Mouse (Mus musculus) lung, embryonic 16.5 days (tissue): Measurements from ENCODE around the gene Myo10. TPM values are rescaled to one million over a fixed set of nuclear protein-coding genes. Genes with fewer than 3 reads are reported as not detected.

Source experiments
- ATAC-seq: fragments of 200-750 bp; cut with Nextera tagmentation; 2 replicates; pipeline ENCODE4 v1.8.0; 2017; ENCODE audit warnings: low read depth, mild to moderate bottlenecking, moderate library complexity
- H3K27ac ChIP-seq: fragments of 300-500 bp; sonication (generic); 2 replicates; pipeline ENCODE4 v1.5.1; 2014; ENCODE audit warnings: mild to moderate bottlenecking, control low read depth, low read length
- H3K27me3 ChIP-seq: fragments of 300-500 bp; sonication (generic); 2 replicates; pipeline ENCODE4 v1.6.1; 2014; ENCODE audit warnings: low read depth, low read length, mixed read lengths; ENCODE audit not compliant: control insufficient read depth, insufficient read depth
- H3K36me3 ChIP-seq: fragments of 300-500 bp; sonication (generic); 2 replicates; pipeline ENCODE4 v1.6.1; 2014; ENCODE audit warnings: low read length; ENCODE audit not compliant: control insufficient read depth, insufficient read depth
- H3K4me1 ChIP-seq: fragments of 300-500 bp; sonication (generic); replicated peaks from 2 replicates; pipeline ENCODE4 v1.6.1; 2014; ENCODE audit warnings: low read length, mixed read lengths; ENCODE audit not compliant: control insufficient read depth, insufficient read depth
- H3K4me2 ChIP-seq: fragments of 300-500 bp; sonication (generic); 2 replicates; pipeline ENCODE4 v1.6.1; 2014; ENCODE audit warnings: low read depth, low read length, control low read depth
- H3K4me3 ChIP-seq: fragments of 300-500 bp; sonication (generic); 2 replicates; pipeline ENCODE4 v1.5.1; 2014; ENCODE audit warnings: mild to moderate bottlenecking, low read length, control low read depth
- H3K9ac ChIP-seq: fragments of 300-500 bp; sonication (generic); 2 replicates; pipeline ENCODE4 v1.6.1; 2014; ENCODE audit warnings: low read length, control low read depth
- H3K9me3 ChIP-seq: fragments of 300-500 bp; sonication (generic); 2 replicates; pipeline ENCODE4 v1.6.1; 2016; ENCODE audit warnings: low read length; ENCODE audit not compliant: control insufficient read depth
- WGBS: fragments of 180-500 bp; shearing (Covaris S2); extraction: QIAGEN DNeasy Blood & Tissue Kit; methylation state at CpG from one replicate; pipeline ENCODE4 v1.1.7; 2014; 5-methylcytosine and 5-hydroxymethylcytosine counted together
- polyA plus RNA-seq: library from polyadenylated mRNA; unstranded; fragments of >200 nt; fragmentation: Nextera tagmentation; extraction: Ambion mirVana; gene quantifications from 2 replicates; pipeline ENCODE4 v1.2.1, GENCODE M21; 2015

Myo10 gene
- polyA plus RNA-seq, 1 experiment from 2014 or later: 33.2 TPM

DNA sequence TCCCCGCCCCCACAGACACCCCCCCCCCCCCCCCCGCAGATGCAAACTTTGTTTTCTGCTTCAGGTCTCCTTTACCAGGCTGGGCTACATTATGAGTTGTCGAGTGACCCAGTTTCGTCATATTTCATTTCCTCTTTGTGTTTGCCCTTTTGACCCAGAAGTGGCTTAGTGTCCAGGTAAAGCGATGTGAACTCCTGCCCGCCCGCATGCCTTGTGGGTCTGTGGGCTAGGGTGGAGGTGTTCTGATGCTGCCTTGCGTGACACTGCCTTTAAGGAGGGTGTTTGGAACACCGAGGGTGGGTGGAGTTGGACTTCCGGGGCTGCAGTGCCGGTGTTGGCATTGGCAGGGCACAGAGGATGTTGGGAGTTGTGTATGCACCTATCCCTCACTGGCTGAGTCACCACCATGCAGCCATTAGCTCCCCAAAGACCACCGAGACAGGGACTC is 236.3 kb downstream of the Myo10 start:
- 67% methylated on average over 10 of the region's 12 CpGs for WGBS
- Histone ChIP-seq H3K4me1 (0 out of 2 replicates have a peak, but pooled peaks cover 3% of the 10 kb centered on the region), H3K4me3 (no peak overlapping the region), H3K4me2 (no peak overlapping the region), H3K9me3 (no peaks in the 10 kb centered on the region), H3K36me3 (no peaks in the 10 kb centered on the region), H3K27ac (no peak overlapping the region), H3K27me3 (no peaks in the 10 kb centered on the region), H3K9ac (no peak overlapping the region)
- ATAC-seq: no peak

DNA sequence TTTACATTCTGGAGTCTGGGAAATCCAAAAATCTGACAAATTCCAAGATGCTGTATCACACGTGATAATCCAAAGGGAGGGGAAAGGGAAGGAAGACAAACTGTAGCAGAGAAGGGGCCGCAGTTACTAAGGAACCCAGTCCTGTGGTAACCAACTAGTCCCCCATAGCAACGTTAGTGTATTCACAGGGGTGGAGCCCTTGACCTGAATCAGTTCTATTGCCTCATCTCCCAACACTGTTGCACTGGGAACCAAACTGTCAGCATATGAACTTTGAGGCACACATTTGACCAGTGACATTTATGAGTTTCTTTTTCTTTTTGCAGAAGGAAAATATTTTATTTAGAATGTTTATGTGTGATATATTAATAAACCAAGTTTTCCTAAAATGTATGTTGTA is 237.1 kb downstream of the Myo10 start:
- Histone ChIP-seq H3K36me3 (no peaks in the 10 kb centered on the region), H3K27me3 (no peaks in the 10 kb centered on the region), H3K4me1 (no peaks in the 10 kb centered on the region), H3K9ac (no peak overlapping the region), H3K4me2 (no peak overlapping the region), H3K27ac (no peak overlapping the region), H3K9me3 (no peaks in the 10 kb centered on the region), H3K4me3 (no peak overlapping the region)
- no peak for ATAC-seq
- 45% methylated on average over 3 of the region's 3 CpGs for whole genome bisulfite sequencing

DNA sequence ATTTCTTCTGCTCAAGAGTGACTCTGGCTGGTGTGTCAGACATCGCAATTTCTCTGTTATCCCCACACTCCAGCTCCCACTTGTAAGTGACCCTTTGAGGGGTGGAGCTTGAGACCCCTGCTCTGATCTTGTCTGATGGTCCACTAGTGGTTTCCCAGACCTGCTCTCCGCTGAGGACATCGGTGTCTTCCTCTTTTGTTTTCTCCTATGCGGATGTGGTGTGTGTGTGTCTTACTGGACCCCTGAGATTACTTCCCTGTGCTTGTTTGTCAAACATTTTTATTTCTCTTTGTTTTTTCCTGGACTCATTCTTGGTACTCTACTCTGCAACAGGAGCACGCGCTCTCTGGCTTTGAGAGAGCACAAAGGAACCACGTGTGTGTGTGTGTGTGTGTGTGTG is 239.6 kb downstream of the Myo10 start:
- no peaks in the 10 kb centered on the region for H3K27me3 ChIP-seq
- H3K4me1 ChIP-seq: no peaks in the 10 kb centered on the region
- H3K4me2 ChIP-seq: no peak overlapping the region
- ATAC-seq: no peak
- H3K9ac ChIP-seq: no peak overlapping the region
- H3K36me3 ChIP-seq: no peaks in the 10 kb centered on the region
- no peak overlapping the region for H3K4me3 ChIP-seq
- 72% methylated on average over 7 of the region's 7 CpGs for WGBS
- no peaks in the 10 kb centered on the region for H3K9me3 ChIP-seq
- H3K27ac ChIP-seq: no peak overlapping the region

Other genes starting within 250 kb of the Myo10 start
- 9.3 and 13.0 TPM in 2 replicates for gene Basp1, start 208.8 kb upstream of the Myo10 start, polyA plus RNA-seq
- gene Retreg1, start 220.7 kb downstream of the Myo10 start, polyA plus RNA-seq: 13.3 and 13.6 TPM in 2 replicates